Mouse (Mus musculus) Muller cell, postnatal 12 days (primary cell): ENCODE measurements around the gene Hrh1.
A peak's percentile ranks its signal among the peaks of the same experiment; 100 is the strongest.
"Not testable (repeated sequence)": the region's sequence is repeated elsewhere in the genome, so short reads cannot be mapped to it uniquely, and the experiment has no call there.

Experiments
- DNase-seq: peaks from one replicate; pipeline ENCODE4 v3.0.0-alpha.2; 2015; ENCODE audit errors: inconsistent ontology term

The Hrh1 gene

GRCm38 (mm10) chr6:114459969-114460368 lies 62.2 kb downstream of the Hrh1 start:
- no peak for DNase-seq

GRCm38 (mm10) chr6:114461536-114461935 lies 63.8 kb downstream of the Hrh1 start:
- no peak for DNase-seq

GRCm38 (mm10) chr6:114462747-114463146 lies 65.0 kb downstream of the Hrh1 start:
- no peak for DNase-seq

GRCm38 (mm10) chr6:114473541-114473940 lies 75.8 kb downstream of the Hrh1 start:
- DNase-seq: peak; percentile 68

- no peak for DNase-seq
These were observed 76.3 kb downstream of the Hrh1 start for GRCm38 (mm10) chr6:114474059-114474458.

GRCm38 (mm10) chr6:114474911-114475310 lies 77.2 kb downstream of the Hrh1 start:
- DNase-seq: no peak

- no peak for DNase-seq
These were observed 81.0 kb downstream of the Hrh1 start for GRCm38 (mm10) chr6:114478771-114479170.

- DNase-seq: no peak
These were observed 82.1 kb downstream of the Hrh1 start for GRCm38 (mm10) chr6:114479644-114480410.

- DNase-seq: no peak
These were observed 91.6 kb downstream of the Hrh1 start for GRCm38 (mm10) chr6:114489371-114489770.

- not testable (repeated sequence) for DNase-seq
These were observed 94.9 kb downstream of the Hrh1 start for GRCm38 (mm10) chr6:114492588-114492987.

GRCm38 (mm10) chr6:114494987-114495386 lies 97.3 kb downstream of the Hrh1 start:
- DNase-seq: not testable (repeated sequence)

- not testable (repeated sequence) for DNase-seq
These were observed 116.3 kb downstream of the Hrh1 start for GRCm38 (mm10) chr6:114514038-114514437.

GRCm38 (mm10) chr6:114528709-114529108 lies 131.0 kb downstream of the Hrh1 start:
- not testable (repeated sequence) for DNase-seq
